7 mouse cellular contexts compared by ENCODE assay signal in genomic region chr2:181600828-181601750, GRCm38 (mm10). TPM values are rescaled to one million over a fixed set of nuclear protein-coding genes. Genes with fewer than 3 reads are reported as not detected.
DNase-seq lines count a peak whose midpoint lies in the region; ATAC-seq and TF ChIP-seq lines count a peak whose summit lies in the region.

No protein-coding gene starts in this region.

- H3K27me3 ChIP-seq in embryonic facial prominence, embryonic 11.5 days (ENCODE audit: control insufficient read depth, insufficient read depth, low read length): no peaks in the 10 kb centered on the region
- no peaks in the 10 kb centered on the region for H3K27me3 ChIP-seq in kidney, adult 2 months (replicated peaks; ENCODE audit: control insufficient read depth, insufficient read depth, low read length)
- peaks cover 27% of the 10 kb centered on the region for H3K27me3 ChIP-seq in limb, embryonic 12.5 days
- H3K27me3 ChIP-seq in midbrain, embryonic 15.5 days (replicated peaks): no peaks in the 10 kb centered on the region
- H3K27me3 ChIP-seq in spleen, adult 2 months (ENCODE audit: control insufficient read depth, insufficient read depth, low read length): no peaks in the 10 kb centered on the region

- peak; percentile 98 for DNase-seq in adrenal gland, postnatal 14 days
- DNase-seq in embryonic facial prominence, embryonic 11.5 days (ENCODE audit: low spot score): peak; percentile 99
- DNase-seq in heart, adult 18-20 months: peak; percentile 97
- DNase-seq in kidney, adult 2 months: peak; percentile 98
- DNase-seq in spleen, adult 2 months (ENCODE audit: low read depth in 1 of 2, low spot score in 2 of 2): peak; percentile 94 to 95

- no peak overlapping the region; the same call in 1 of the 2 replicates for H3K27ac ChIP-seq in embryonic facial prominence, embryonic 11.5 days (replicated peaks; ENCODE audit: low read depth, low read length)
- H3K27ac ChIP-seq in kidney, adult 2 months (ENCODE audit: insufficient read depth, low read depth, low read length): peak overlapping the region; percentile 69
- H3K27ac ChIP-seq in limb, embryonic 12.5 days: peak overlapping the region; percentile 77
- H3K27ac ChIP-seq in midbrain, embryonic 15.5 days: peak overlapping the region; percentile 81
- peak overlapping the region; percentile 83 for H3K27ac ChIP-seq in spleen, adult 2 months (ENCODE audit: insufficient read depth, low read length)

- no peak for TF ChIP-seq CTCF in kidney, adult 2 months (conservative IDR thresholded peaks at IDR 0.05; ENCODE audit: insufficient read depth, insufficient read length, low read depth, low read length)
- no peak for TF ChIP-seq CTCF in spleen, adult 2 months (IDR thresholded peaks at IDR 0.05; ENCODE audit: extremely low read depth, insufficient read depth, insufficient read length, insufficient replicate concordance)

- H3K9ac ChIP-seq in embryonic facial prominence, embryonic 11.5 days (replicated peaks; ENCODE audit: low read length): peak overlapping the region; percentile 83
- peak overlapping the region; percentile 88 for H3K9ac ChIP-seq in limb, embryonic 12.5 days (replicated peaks)
- peak overlapping the region; percentile 91 for H3K9ac ChIP-seq in midbrain, embryonic 15.5 days

- ATAC-seq in embryonic facial prominence, embryonic 11.5 days (replicated peaks; ENCODE audit: insufficient number of reproducible peaks, low FRiP score, low TSS enrichment, low read depth): peak; percentile 91
- peak; percentile 95 for ATAC-seq in limb, embryonic 12.5 days (ENCODE audit: insufficient number of reproducible peaks, insufficient read depth, low FRiP score, low TSS enrichment, low read depth)
- ATAC-seq in midbrain, embryonic 15.5 days (replicated peaks): peak; percentile 92

- H3K36me3 ChIP-seq in embryonic facial prominence, embryonic 11.5 days (replicated peaks; ENCODE audit: control insufficient read depth, insufficient read depth, low read depth, low read length): no peaks in the 10 kb centered on the region
- H3K36me3 ChIP-seq in kidney, adult 2 months (ENCODE audit: control insufficient read depth, insufficient read depth, low read length): no peaks in the 10 kb centered on the region; the same call in 1 of the 2 replicates
- 0 out of 2 replicates have a peak, but pooled peaks cover 5% of the 10 kb centered on the region for H3K36me3 ChIP-seq in limb, embryonic 12.5 days
- H3K36me3 ChIP-seq in midbrain, embryonic 15.5 days (replicated peaks): no peaks in the 10 kb centered on the region; the same call in 1 of the 2 replicates
- no peaks in the 10 kb centered on the region for H3K36me3 ChIP-seq in spleen, adult 2 months (ENCODE audit: control insufficient read depth, insufficient read depth, low read length)

- WGBS in embryonic facial prominence, embryonic 11.5 days: 1% methylated on average over 57 of the region's 57 CpGs
- WGBS in kidney, adult 2 months: 1% methylated on average over 57 of the region's 57 CpGs
- WGBS in limb, embryonic 12.5 days: 1% methylated on average over 57 of the region's 57 CpGs
- 1% methylated on average over 57 of the region's 57 CpGs for WGBS in midbrain, embryonic 15.5 days
- WGBS in spleen, adult 2 months: 1% methylated on average over 57 of the region's 57 CpGs

- peak overlapping the region; percentile 78 for H3K4me2 ChIP-seq in embryonic facial prominence, embryonic 11.5 days (ENCODE audit: low read depth, low read length)
- peak overlapping the region; percentile 77 for H3K4me2 ChIP-seq in limb, embryonic 12.5 days
- peak overlapping the region; percentile 66 for H3K4me2 ChIP-seq in midbrain, embryonic 15.5 days

- TF ChIP-seq POLR2A in kidney, adult 2 months (IDR thresholded peaks at IDR 0.05; ENCODE audit: low read depth, low read length): peak; percentile 93
- TF ChIP-seq POLR2A in spleen, adult 2 months (IDR thresholded peaks at IDR 0.05; ENCODE audit: low read depth, low read length): peak; percentile 78

- H3K9me3 ChIP-seq in embryonic facial prominence, embryonic 11.5 days (replicated peaks; ENCODE audit: control insufficient read depth, low read length): no peaks in the 10 kb centered on the region
- no peaks in the 10 kb centered on the region for H3K9me3 ChIP-seq in limb, embryonic 12.5 days
- H3K9me3 ChIP-seq in midbrain, embryonic 15.5 days: no peaks in the 10 kb centered on the region

- H3K4me3 ChIP-seq in embryonic facial prominence, embryonic 11.5 days (ENCODE audit: low read depth, low read length): peak overlapping the region; percentile 96
- H3K4me3 ChIP-seq in kidney, adult 2 months (ENCODE audit: insufficient read depth, low read depth, low read length): peak overlapping the region; percentile 96
- H3K4me3 ChIP-seq in limb, embryonic 12.5 days (replicated peaks): peak overlapping the region; percentile 93
- H3K4me3 ChIP-seq in midbrain, embryonic 15.5 days: peak overlapping the region; percentile 91
- peak overlapping the region; percentile 94 for H3K4me3 ChIP-seq in spleen, adult 2 months (ENCODE audit: extremely low read depth, insufficient read depth, insufficient read length)

- peaks cover 3% of the 10 kb centered on the region; the same call in 1 of the 2 replicates for H3K4me1 ChIP-seq in embryonic facial prominence, embryonic 11.5 days (ENCODE audit: control insufficient read depth, insufficient read depth, low read length)
- peaks cover 9% of the 10 kb centered on the region; the same call in 1 of the 2 replicates for H3K4me1 ChIP-seq in kidney, adult 2 months (ENCODE audit: control insufficient read depth, insufficient read depth, low read length)
- H3K4me1 ChIP-seq in limb, embryonic 12.5 days (replicated peaks): peaks cover 27% of the 10 kb centered on the region
- peaks cover 44% of the 10 kb centered on the region for H3K4me1 ChIP-seq in midbrain, embryonic 15.5 days
- peaks cover 4% of the 10 kb centered on the region for H3K4me1 ChIP-seq in spleen, adult 2 months (ENCODE audit: control insufficient read depth, insufficient read depth, insufficient read length)

RNA-seq across cellular contexts. Expression of gene Samd10, which starts 2.1 kb away (rescaled TPM):
- total RNA-seq in adrenal gland, postnatal 14 days (2021): 8.5 and 11.8 TPM in 2 replicates
- polyA plus RNA-seq in embryonic facial prominence, embryonic 11.5 days (2014; fragmentation: Nextera tagmentation; extraction: Ambion mirVana): 22.7 and 30.3 TPM in 2 replicates
- total RNA-seq in heart, adult 18-20 months (2021): 1 to 10 TPM; 1.6 to 2.3 TPM
- 26.1 and 30.2 TPM in 2 replicates for polyA plus RNA-seq in kidney, adult 2 months (2012; rRNA removed)
- polyA plus RNA-seq in limb, embryonic 12.5 days (2016; fragmentation: Nextera tagmentation; extraction: Ambion mirVana): 11.6 and 13.0 TPM in 2 replicates
- polyA plus RNA-seq in midbrain, embryonic 15.5 days (2015; fragmentation: Nextera tagmentation; extraction: Ambion mirVana): 232 and 239 TPM in 2 replicates
- polyA plus RNA-seq in spleen, adult 2 months (2012; rRNA removed): 15.0 and 22.8 TPM in 2 replicates

RNA-seq across cellular contexts. Expression of gene Zfp512b, which starts 8.5 kb away (rescaled TPM):
- total RNA-seq in adrenal gland, postnatal 14 days (2021): 57.3 and 67.7 TPM in 2 replicates
- polyA plus RNA-seq in embryonic facial prominence, embryonic 11.5 days (2014; fragmentation: Nextera tagmentation; extraction: Ambion mirVana): 24.4 and 31.3 TPM in 2 replicates
- 10 to 100 TPM in 1 of 2 experiments, 1 to 10 TPM in 1; 9.7 to 10.8 TPM for total RNA-seq in heart, adult 18-20 months (2021)
- polyA plus RNA-seq in kidney, adult 2 months (2012; rRNA removed): 32.2 and 41.3 TPM in 2 replicates
- polyA plus RNA-seq in limb, embryonic 12.5 days (2016; fragmentation: Nextera tagmentation; extraction: Ambion mirVana): 63.5 and 69.0 TPM in 2 replicates
- 97.1 and 111 TPM in 2 replicates for polyA plus RNA-seq in midbrain, embryonic 15.5 days (2015; fragmentation: Nextera tagmentation; extraction: Ambion mirVana)
- polyA plus RNA-seq in spleen, adult 2 months (2012; rRNA removed): 32.3 and 42.2 TPM in 2 replicates

RNA-seq across cellular contexts. Expression of gene Prpf6, which starts 9.4 kb away (rescaled TPM):
- total RNA-seq in adrenal gland, postnatal 14 days (2021): 59.4 and 60.0 TPM in 2 replicates
- polyA plus RNA-seq in embryonic facial prominence, embryonic 11.5 days (2014; fragmentation: Nextera tagmentation; extraction: Ambion mirVana): 79.0 and 80.3 TPM in 2 replicates
- 10 to 100 TPM; 35.9 to 37.7 TPM for total RNA-seq in heart, adult 18-20 months (2021)
- 19.6 and 22.1 TPM in 2 replicates for polyA plus RNA-seq in kidney, adult 2 months (2012; rRNA removed)
- polyA plus RNA-seq in limb, embryonic 12.5 days (2016; fragmentation: Nextera tagmentation; extraction: Ambion mirVana): 78.0 and 79.3 TPM in 2 replicates
- polyA plus RNA-seq in midbrain, embryonic 15.5 days (2015; fragmentation: Nextera tagmentation; extraction: Ambion mirVana): 68.4 and 69.0 TPM in 2 replicates
- polyA plus RNA-seq in spleen, adult 2 months (2012; rRNA removed): 11.6 and 11.8 TPM in 2 replicates

RNA-seq across cellular contexts. Expression of gene Uckl1, which starts 16.4 kb away (rescaled TPM):
- total RNA-seq in adrenal gland, postnatal 14 days (2021): 68.8 and 77.5 TPM in 2 replicates
- polyA plus RNA-seq in embryonic facial prominence, embryonic 11.5 days (2014; fragmentation: Nextera tagmentation; extraction: Ambion mirVana): 33.5 and 38.6 TPM in 2 replicates
- total RNA-seq in heart, adult 18-20 months (2021): 10 to 100 TPM; 32.5 to 34.1 TPM
- polyA plus RNA-seq in kidney, adult 2 months (2012; rRNA removed): 107 and 130 TPM in 2 replicates
- polyA plus RNA-seq in limb, embryonic 12.5 days (2016; fragmentation: Nextera tagmentation; extraction: Ambion mirVana): 37.9 and 47.6 TPM in 2 replicates
- 77.2 and 81.8 TPM in 2 replicates for polyA plus RNA-seq in midbrain, embryonic 15.5 days (2015; fragmentation: Nextera tagmentation; extraction: Ambion mirVana)
- polyA plus RNA-seq in spleen, adult 2 months (2012; rRNA removed): 170 and 197 TPM in 2 replicates

RNA-seq across cellular contexts. Expression of gene Gm29797, which starts 55.7 kb away (rescaled TPM):
- not detected in 2 replicates for total RNA-seq in adrenal gland, postnatal 14 days (2021)
- polyA plus RNA-seq in embryonic facial prominence, embryonic 11.5 days (2014; fragmentation: Nextera tagmentation; extraction: Ambion mirVana): 0.29 and 0.39 TPM in 2 replicates
- total RNA-seq in heart, adult 18-20 months (2021): not detected
- polyA plus RNA-seq in kidney, adult 2 months (2012; rRNA removed): 0.11 TPM in 1 of 2 replicates, not detected in the other
- polyA plus RNA-seq in limb, embryonic 12.5 days (2016; fragmentation: Nextera tagmentation; extraction: Ambion mirVana): 0.29 and 0.58 TPM in 2 replicates
- not detected in 2 replicates for polyA plus RNA-seq in midbrain, embryonic 15.5 days (2015; fragmentation: Nextera tagmentation; extraction: Ambion mirVana)
- polyA plus RNA-seq in spleen, adult 2 months (2012; rRNA removed): 0.26 TPM in 1 of 2 replicates, not detected in the other
